Mouse (Mus musculus): Measurements from ENCODE around the gene Zfc3h1.

Gene Zfc3h1

GRCm38 (mm10) chr10:115383644-115384220, 1.0 kb upstream of the Zfc3h1 start:
- DNase-seq (ENCODE audit: extremely low spot score): peak; percentile 24

GRCm38 (mm10) chr10:115385018-115386002, 551 bp downstream of the Zfc3h1 start:
- peak; percentile 69 for DNase-seq (ENCODE audit: extremely low spot score)

GRCm38 (mm10) chr10:115387891-115388290, 3.1 kb downstream of the Zfc3h1 start:
- DNase-seq (ENCODE audit: extremely low spot score): no peak

GRCm38 (mm10) chr10:115391076-115391475, 6.3 kb downstream of the Zfc3h1 start:
- no peak for DNase-seq (ENCODE audit: extremely low spot score)

GRCm38 (mm10) chr10:115391896-115392295, 7.1 kb downstream of the Zfc3h1 start:
- DNase-seq (ENCODE audit: extremely low spot score): no peak

- peak; percentile 44 for DNase-seq (ENCODE audit: extremely low spot score)
Measured at GRCm38 (mm10) chr10:115406393-115406792, 21.6 kb downstream of the Zfc3h1 start.

- DNase-seq (ENCODE audit: extremely low spot score): no peak
Measured at GRCm38 (mm10) chr10:115413496-115413895, 28.7 kb downstream of the Zfc3h1 start.

- DNase-seq (ENCODE audit: extremely low spot score): no peak
Measured at GRCm38 (mm10) chr10:115414056-115414455, 29.3 kb downstream of the Zfc3h1 start.

GRCm38 (mm10) chr10:115421976-115422375, 37.2 kb downstream of the Zfc3h1 start:
- no peak for DNase-seq (ENCODE audit: extremely low spot score)

- DNase-seq (ENCODE audit: extremely low spot score): no peak
Measured at GRCm38 (mm10) chr10:115425351-115425750, 40.6 kb downstream of the Zfc3h1 start.

- no peak for DNase-seq (ENCODE audit: extremely low spot score)
Measured at GRCm38 (mm10) chr10:115437286-115437685, 52.5 kb downstream of the Zfc3h1 start.

- DNase-seq (ENCODE audit: extremely low spot score): no peak
Measured at GRCm38 (mm10) chr10:115448614-115449013, 63.9 kb downstream of the Zfc3h1 start.

GRCm38 (mm10) chr10:115457368-115458021, 72.7 kb downstream of the Zfc3h1 start:
- DNase-seq (ENCODE audit: extremely low spot score): no peak

- DNase-seq (ENCODE audit: extremely low spot score): no peak
Measured at GRCm38 (mm10) chr10:115462646-115463045, 77.9 kb downstream of the Zfc3h1 start.

GRCm38 (mm10) chr10:115465072-115465471, 80.3 kb downstream of the Zfc3h1 start:
- no peak for DNase-seq (ENCODE audit: extremely low spot score)

- DNase-seq (ENCODE audit: extremely low spot score): no peak
Measured at GRCm38 (mm10) chr10:115465778-115466177, 81.0 kb downstream of the Zfc3h1 start.

- DNase-seq (ENCODE audit: extremely low spot score): no peak
Measured at GRCm38 (mm10) chr10:115467985-115468384, 83.2 kb downstream of the Zfc3h1 start.

GRCm38 (mm10) chr10:115468632-115469031, 83.9 kb downstream of the Zfc3h1 start:
- DNase-seq (ENCODE audit: extremely low spot score): no peak

- DNase-seq (ENCODE audit: extremely low spot score): no peak
Measured at GRCm38 (mm10) chr10:115469040-115469439, 84.3 kb downstream of the Zfc3h1 start.

GRCm38 (mm10) chr10:115470621-115471334, 86.0 kb downstream of the Zfc3h1 start:
- DNase-seq (ENCODE audit: extremely low spot score): no peak

GRCm38 (mm10) chr10:115473213-115473961, 88.6 kb downstream of the Zfc3h1 start:
- DNase-seq (ENCODE audit: extremely low spot score): no peak

Measured in embryo, embryonic 9.5 days (tissue).